Mouse (Mus musculus): ENCODE data around the gene Pxmp4. TPM values are rescaled to one million over a fixed set of nuclear protein-coding genes. Genes with fewer than 3 reads are reported as not detected.

Gene Pxmp4
- polyA plus RNA-seq, 1 experiment from 2014 or later = 16.0 TPM

GRCm38 (mm10) chr2:154539720-154540119 is 63.8 kb downstream of the Pxmp4 start:
- Histone ChIP-seq H3K27ac (no peak overlapping the region), H3K9me3 (no peaks in the 10 kb centered on the region), H3K4me1 (replicated peaks) (no peaks in the 10 kb centered on the region), H3K4me3 (replicated peaks) (no peak overlapping the region), H3K4me2 (no peak overlapping the region), H3K36me3 (peaks cover 34% of the 10 kb centered on the region), H3K9ac (replicated peaks) (no peak overlapping the region), H3K27me3 (no peaks in the 10 kb centered on the region)
- no peak for ATAC-seq (ENCODE audit: insufficient number of reproducible peaks, insufficient read depth, low FRiP score, low TSS enrichment, low read depth)
- WGBS = 85% methylated on average over 3 of the region's 3 CpGs

DNA sequence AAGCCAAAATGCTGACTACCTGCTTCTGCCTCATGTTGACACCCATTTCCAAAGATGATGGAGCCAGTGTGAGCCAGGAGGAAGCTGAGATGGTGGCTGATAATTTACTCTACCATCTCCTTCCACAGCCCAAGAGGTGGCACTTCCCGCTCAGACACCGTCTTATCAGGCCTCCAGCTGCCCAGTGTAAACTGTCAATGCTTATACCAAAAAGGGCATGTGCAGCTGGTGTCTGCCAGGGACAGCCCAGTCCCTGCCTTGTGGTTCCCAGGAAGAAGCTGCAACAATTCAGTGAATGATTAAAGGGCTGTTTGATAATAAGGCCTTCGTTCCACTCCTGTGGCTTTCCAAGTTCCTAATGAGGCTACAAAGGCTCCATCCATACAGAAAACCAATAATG is 64.8 kb downstream of the Pxmp4 start:
- no peak overlapping the region for H3K4me3 ChIP-seq (replicated peaks)
- H3K36me3 ChIP-seq = peaks cover 44% of the 10 kb centered on the region
- H3K27ac ChIP-seq = 0 out of 2 replicates have a peak overlapping the region, but pooled peaks have one; percentile 5
- no peaks in the 10 kb centered on the region for H3K4me1 ChIP-seq (replicated peaks)
- H3K4me2 ChIP-seq = no peak overlapping the region
- H3K9ac ChIP-seq (replicated peaks) = no peak overlapping the region
- 62% methylated on average over 3 of the region's 3 CpGs for WGBS
- no peak for ATAC-seq (ENCODE audit: insufficient number of reproducible peaks, insufficient read depth, low FRiP score, low TSS enrichment, low read depth)
- H3K9me3 ChIP-seq = no peaks in the 10 kb centered on the region
- no peaks in the 10 kb centered on the region for H3K27me3 ChIP-seq

- Histone ChIP-seq H3K4me2 (no peak overlapping the region), H3K4me1 (replicated peaks) (no peaks in the 10 kb centered on the region), H3K4me3 (replicated peaks) (no peak overlapping the region), H3K27me3 (no peaks in the 10 kb centered on the region), H3K9me3 (no peaks in the 10 kb centered on the region), H3K9ac (replicated peaks) (no peak overlapping the region), H3K27ac (0 out of 2 replicates have a peak overlapping the region, but pooled peaks have one; percentile 5), H3K36me3 (peaks cover 48% of the 10 kb centered on the region)
- 67% methylated on average over 2 of the region's 2 CpGs for WGBS
- ATAC-seq (ENCODE audit: insufficient number of reproducible peaks, insufficient read depth, low FRiP score, low TSS enrichment, low read depth) = no peak
Observed at GRCm38 (mm10) chr2:154538310-154538709, 65.2 kb downstream of the Pxmp4 start.

Other genes with a start within 250 kb of the Pxmp4 start
- 19.2 and 19.4 TPM in 2 replicates for gene Cdk5rap1, start 230.7 kb downstream of the Pxmp4 start, polyA plus RNA-seq (2016; fragmentation: Nextera tagmentation; extraction: Ambion mirVana)
- gene Snta1, start 195.6 kb downstream of the Pxmp4 start, polyA plus RNA-seq (2016; fragmentation: Nextera tagmentation; extraction: Ambion mirVana) = 7.5 and 8.3 TPM in 2 replicates
- gene Cbfa2t2, start 167.2 kb downstream of the Pxmp4 start, polyA plus RNA-seq (2016; fragmentation: Nextera tagmentation; extraction: Ambion mirVana) = 50.6 and 57.8 TPM in 2 replicates
- gene 1700003F12Rik, start 56.6 kb downstream of the Pxmp4 start, polyA plus RNA-seq (2016; fragmentation: Nextera tagmentation; extraction: Ambion mirVana) = 1.1 and 1.3 TPM in 2 replicates
- gene Actl10, start 51.9 kb downstream of the Pxmp4 start, polyA plus RNA-seq (2016; fragmentation: Nextera tagmentation; extraction: Ambion mirVana) = 0.18 and 0.55 TPM in 2 replicates
- 4.4 and 4.7 TPM in 2 replicates for gene Necab3, start 44.8 kb downstream of the Pxmp4 start, polyA plus RNA-seq (2016; fragmentation: Nextera tagmentation; extraction: Ambion mirVana)
- gene E2f1, start 33.8 kb downstream of the Pxmp4 start, polyA plus RNA-seq (2016; fragmentation: Nextera tagmentation; extraction: Ambion mirVana) = 25.5 and 28.8 TPM in 2 replicates
- 1.3 and 1.5 TPM in 2 replicates for gene Zfp341, start 9.6 kb upstream of the Pxmp4 start, polyA plus RNA-seq (2016; fragmentation: Nextera tagmentation; extraction: Ambion mirVana)
- gene 4930519P11Rik, start 9.7 kb upstream of the Pxmp4 start, polyA plus RNA-seq (2016; fragmentation: Nextera tagmentation; extraction: Ambion mirVana) = not detected in 2 replicates
- gene Chmp4b, start 48.0 kb upstream of the Pxmp4 start, polyA plus RNA-seq (2016; fragmentation: Nextera tagmentation; extraction: Ambion mirVana) = 24.8 and 25.4 TPM in 2 replicates
- not detected in 2 replicates for gene Gm14214, start 166.3 kb upstream of the Pxmp4 start, polyA plus RNA-seq (2016; fragmentation: Nextera tagmentation; extraction: Ambion mirVana)
- gene Raly, start 187.4 kb upstream of the Pxmp4 start, polyA plus RNA-seq (2016; fragmentation: Nextera tagmentation; extraction: Ambion mirVana) = 50.1 and 61.3 TPM in 2 replicates
- 10.3 and 10.9 TPM in 2 replicates for gene a, start 187.7 kb upstream of the Pxmp4 start, polyA plus RNA-seq (2016; fragmentation: Nextera tagmentation; extraction: Ambion mirVana)